Mouse (Mus musculus) neural tube, embryonic 12.5 days (tissue): Measurements from ENCODE around the gene Tex30. TPM values are rescaled to one million over a fixed set of nuclear protein-coding genes. Genes with fewer than 3 reads are reported as not detected.
"Not testable (repeated sequence)": the region's sequence is repeated elsewhere in the genome, so short reads cannot be mapped to it uniquely, and the experiment has no call there.

ENCODE experiments used
- ATAC-seq: fragments of 200-750 bp; cut with Nextera tagmentation; 2 replicates; pipeline ENCODE4 v1.8.0; 2017; ENCODE audit warnings: low read depth, mild to moderate bottlenecking, moderate TSS enrichment, moderate library complexity; ENCODE audit not compliant: low FRiP score
- H3K27ac ChIP-seq: fragments of 300-500 bp; sonication (generic); 2 replicates; pipeline ENCODE4 v1.5.1; 2016
- H3K27me3 ChIP-seq: fragments of 300-500 bp; sonication (generic); replicated peaks from 2 replicates; pipeline ENCODE4 v1.6.1; 2016; ENCODE audit warnings: mild to moderate bottlenecking
- H3K36me3 ChIP-seq: fragments of 300-500 bp; sonication (generic); 2 replicates; pipeline ENCODE4 v1.6.1; 2016; ENCODE audit warnings: mild to moderate bottlenecking
- H3K4me1 ChIP-seq: fragments of 300-500 bp; sonication (generic); 2 replicates; pipeline ENCODE4 v1.6.1; 2016
- H3K4me2 ChIP-seq: fragments of 300-500 bp; sonication (generic); replicated peaks from 2 replicates; pipeline ENCODE4 v1.6.1; 2016; ENCODE audit warnings: mild to moderate bottlenecking
- H3K4me3 ChIP-seq: fragments of 300-500 bp; sonication (generic); 2 replicates; pipeline ENCODE4 v1.5.1; 2016
- H3K9ac ChIP-seq: fragments of 300-500 bp; sonication (generic); 2 replicates; pipeline ENCODE4 v1.6.1; 2016; ENCODE audit warnings: mild to moderate bottlenecking
- H3K9me3 ChIP-seq: fragments of 300-500 bp; sonication (generic); 2 replicates; pipeline ENCODE4 v1.6.1; 2016; ENCODE audit warnings: mild to moderate bottlenecking
- WGBS: fragments of 180-500 bp; shearing (Covaris S2); methylation state at CpG from one replicate; pipeline ENCODE4 v1.1.7; 2016; 5-methylcytosine and 5-hydroxymethylcytosine counted together
- polyA plus RNA-seq: library from polyadenylated mRNA; unstranded; fragments of >200 nt; fragmentation: Nextera tagmentation; extraction: Ambion mirVana; gene quantifications from 2 replicates; pipeline ENCODE4 v1.2.1, GENCODE M21; 2016

Gene Tex30
- polyA plus RNA-seq, 1 experiment from 2014 or later, result 73.2 TPM

GRCm38 (mm10) chr1:44117571-44117970 lies 15.3 kb upstream of the Tex30 start:
- peak overlapping the region; percentile 76 for H3K4me2 ChIP-seq
- no peak for ATAC-seq
- H3K4me1 ChIP-seq, result no peaks in the 10 kb centered on the region

GRCm38 (mm10) chr1:44102939-44103338 lies 698 bp upstream of the Tex30 start:
- Histone ChIP-seq H3K4me2 (peak overlapping the region; percentile 68), H3K27me3 (no peaks in the 10 kb centered on the region), H3K9ac (0 out of 2 replicates have a peak overlapping the region, but pooled peaks have one; percentile 77), H3K36me3 (peaks cover 21% of the 10 kb centered on the region), H3K27ac (no peak overlapping the region), H3K4me1 (peaks cover 8% of the 10 kb centered on the region; the same call in 1 of the 2 replicates), H3K9me3 (no peaks in the 10 kb centered on the region), H3K4me3 (peak overlapping the region; percentile 79; the same call in 1 of the 2 replicates)
- WGBS, result 12% methylated on average over 5 of the region's 5 CpGs
- ATAC-seq, result peak; percentile 27; the same call in 1 of the 2 replicates

More at GRCm38 (mm10) chr1:44117571-44117970, 15.3 kb upstream of the Tex30 start:
- Histone ChIP-seq H3K27ac (no peak overlapping the region), H3K27me3 (no peaks in the 10 kb centered on the region), H3K4me3 (no peak overlapping the region), H3K9me3 (no peaks in the 10 kb centered on the region), H3K9ac (no peak overlapping the region), H3K36me3 (peaks cover 16% of the 10 kb centered on the region)

GRCm38 (mm10) chr1:44101448-44102225 lies 604 bp downstream of the Tex30 start:
- Histone ChIP-seq H3K9ac (peak overlapping the region; percentile 77), H3K4me2 (peak overlapping the region; percentile 68), H3K9me3 (no peaks in the 10 kb centered on the region), H3K4me1 (peaks cover 8% of the 10 kb centered on the region; the same call in 1 of the 2 replicates), H3K36me3 (peaks cover 26% of the 10 kb centered on the region), H3K4me3 (peak overlapping the region; percentile 79), H3K27me3 (no peaks in the 10 kb centered on the region), H3K27ac (peak overlapping the region; percentile 82; the same call in 1 of the 2 replicates)
- WGBS, result under 1% methylated on average over 55 of the region's 55 CpGs
- ATAC-seq, result peak; percentile 81

- no peak overlapping the region for H3K9ac ChIP-seq
- ATAC-seq, result no peak
- H3K4me3 ChIP-seq, result no peak overlapping the region
- WGBS, result 0% methylated on average over 1 of the region's 1 CpGs
- H3K27ac ChIP-seq, result no peak overlapping the region
- no peak overlapping the region for H3K4me2 ChIP-seq
- H3K4me1 ChIP-seq, result no peaks in the 10 kb centered on the region
- no peaks in the 10 kb centered on the region for H3K36me3 ChIP-seq
- no peaks in the 10 kb centered on the region for H3K27me3 ChIP-seq
- no peaks in the 10 kb centered on the region for H3K9me3 ChIP-seq
Observed at GRCm38 (mm10) chr1:44064625-44065024, 37.6 kb downstream of the Tex30 start.

- H3K4me1 ChIP-seq, result no peaks in the 10 kb centered on the region
- no peaks in the 10 kb centered on the region for H3K36me3 ChIP-seq
- H3K4me2 ChIP-seq, result no peak overlapping the region
- 94% methylated on average over 6 of the region's 6 CpGs for WGBS
- no peaks in the 10 kb centered on the region for H3K27me3 ChIP-seq
- H3K4me3 ChIP-seq, result no peak overlapping the region
- no peak for ATAC-seq
- no peak overlapping the region for H3K9ac ChIP-seq
- no peaks in the 10 kb centered on the region for H3K9me3 ChIP-seq
- no peak overlapping the region for H3K27ac ChIP-seq
Observed at GRCm38 (mm10) chr1:44063439-44063838, 38.8 kb downstream of the Tex30 start.

GRCm38 (mm10) chr1:44061836-44062235 lies 40.4 kb downstream of the Tex30 start, which contains the start of gene Gm8251:
Gm8251 (minus strand) TSS chr1:44061936.
- WGBS, result 90% methylated on average over 2 of the region's 2 CpGs
- no peak for ATAC-seq
- Histone ChIP-seq H3K36me3 (no peaks in the 10 kb centered on the region), H3K4me2 (no peak within 1 kb of the TSS), H3K27ac (no peak within 1 kb of the TSS), H3K9me3 (no peaks in the 10 kb centered on the region), H3K9ac (no peak within 1 kb of the TSS), H3K4me1 (no peaks in the 10 kb centered on the region), H3K4me3 (no peak within 1 kb of the TSS), H3K27me3 (no peaks in the 10 kb centered on the region)

GRCm38 (mm10) chr1:44057805-44058204 lies 44.4 kb downstream of the Tex30 start:
- H3K4me1 ChIP-seq, result no peaks in the 10 kb centered on the region
- H3K36me3 ChIP-seq, result no peaks in the 10 kb centered on the region
- no peak overlapping the region for H3K27ac ChIP-seq
- no peak overlapping the region for H3K4me2 ChIP-seq
- 89% methylated on average over 3 of the region's 3 CpGs for WGBS
- H3K9me3 ChIP-seq, result no peaks in the 10 kb centered on the region
- H3K27me3 ChIP-seq, result no peaks in the 10 kb centered on the region
- no peak for ATAC-seq
- no peak overlapping the region for H3K9ac ChIP-seq
- no peak overlapping the region for H3K4me3 ChIP-seq

- H3K27me3 ChIP-seq, result no peaks in the 10 kb centered on the region
- peaks cover 3% of the 10 kb centered on the region; the same call in 1 of the 2 replicates for H3K4me1 ChIP-seq
- no peaks in the 10 kb centered on the region for H3K9me3 ChIP-seq
- H3K36me3 ChIP-seq, result no peaks in the 10 kb centered on the region
- no peak for ATAC-seq
- H3K9ac ChIP-seq, result no peak overlapping the region
- H3K4me2 ChIP-seq, result no peak overlapping the region
- H3K27ac ChIP-seq, result no peak overlapping the region
- H3K4me3 ChIP-seq, result no peak overlapping the region
- WGBS, result 89% methylated on average over 2 of the region's 2 CpGs
Observed at GRCm38 (mm10) chr1:44046556-44046955, 55.7 kb downstream of the Tex30 start.

GRCm38 (mm10) chr1:44045689-44046088 lies 56.6 kb downstream of the Tex30 start:
- not testable (repeated sequence) for ATAC-seq, H3K36me3 ChIP-seq, H3K27me3 ChIP-seq, H3K9me3 ChIP-seq, H3K9ac ChIP-seq, H3K4me2 ChIP-seq, H3K27ac ChIP-seq, H3K4me3 ChIP-seq, H3K4me1 ChIP-seq
- WGBS, result 87% methylated on average over 5 of the region's 5 CpGs

GRCm38 (mm10) chr1:44042555-44042915 lies 59.7 kb downstream of the Tex30 start:
- peak overlapping the region; percentile 25 for H3K4me3 ChIP-seq
- no peaks in the 10 kb centered on the region for H3K9me3 ChIP-seq
- WGBS, result 2% methylated on average over 6 of the region's 6 CpGs

GRCm38 (mm10) chr1:44041797-44042554 lies 60.3 kb downstream of the Tex30 start:
- Histone ChIP-seq H3K27ac (no peak overlapping the region), H3K4me2 (peak overlapping the region; percentile 59), H3K27me3 (no peaks in the 10 kb centered on the region), H3K9ac (peak overlapping the region; percentile 46), H3K4me1 (peaks cover 3% of the 10 kb centered on the region; the same call in 1 of the 2 replicates), H3K9me3 (no peaks in the 10 kb centered on the region), H3K4me3 (peak overlapping the region; percentile 25), H3K36me3 (no peaks in the 10 kb centered on the region)
- 2% methylated on average over 17 of the region's 17 CpGs for WGBS
- peak; percentile 81 for ATAC-seq

More at GRCm38 (mm10) chr1:44042555-44042915, 59.7 kb downstream of the Tex30 start:
- Histone ChIP-seq H3K4me2 (peak overlapping the region; percentile 59), H3K27ac (no peak overlapping the region), H3K27me3 (no peaks in the 10 kb centered on the region), H3K4me1 (peaks cover 3% of the 10 kb centered on the region; the same call in 1 of the 2 replicates), H3K36me3 (no peaks in the 10 kb centered on the region), H3K9ac (peak overlapping the region; percentile 46)
- peak; percentile 65; the same call in 1 of the 2 replicates for ATAC-seq
